Mouse (Mus musculus): ENCODE measurements at regions not wholly inside any gene's neighbourhood (a gene's known extent, or its start where the extent isn't known, plus 50 kb on each side); places are given as distances from the start of the nearest gene placed in this dataset.
"Not testable (repeated sequence)": the region's sequence is repeated elsewhere in the genome, so short reads cannot be mapped to it uniquely, and the experiment has no call there.

DNA sequence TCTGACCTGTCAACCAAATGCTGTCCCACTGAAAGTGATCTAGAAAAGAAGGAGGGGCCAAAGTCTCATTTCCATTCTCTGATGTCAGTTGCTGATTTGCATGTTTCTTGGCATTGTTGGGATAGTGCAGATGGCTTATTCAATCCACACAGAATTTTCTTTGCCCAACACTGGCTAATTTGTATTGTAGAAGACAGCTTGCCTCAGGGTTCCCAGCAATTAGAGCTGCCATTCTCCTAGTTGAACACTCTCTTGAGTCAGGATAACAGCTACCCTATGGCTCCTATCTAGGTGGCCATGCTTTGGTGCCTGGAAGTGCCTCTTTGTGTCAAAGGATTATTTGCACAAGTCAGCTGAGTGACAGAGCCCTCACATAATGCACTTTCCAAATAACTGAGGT lies 569.0 kb downstream of the Lrriq3 start:
- intact Hi-C loops (cut with DNase I) = no loop called here
- no peak for DNase-seq (ENCODE audit: low spot score in 2 of 2)

DNA sequence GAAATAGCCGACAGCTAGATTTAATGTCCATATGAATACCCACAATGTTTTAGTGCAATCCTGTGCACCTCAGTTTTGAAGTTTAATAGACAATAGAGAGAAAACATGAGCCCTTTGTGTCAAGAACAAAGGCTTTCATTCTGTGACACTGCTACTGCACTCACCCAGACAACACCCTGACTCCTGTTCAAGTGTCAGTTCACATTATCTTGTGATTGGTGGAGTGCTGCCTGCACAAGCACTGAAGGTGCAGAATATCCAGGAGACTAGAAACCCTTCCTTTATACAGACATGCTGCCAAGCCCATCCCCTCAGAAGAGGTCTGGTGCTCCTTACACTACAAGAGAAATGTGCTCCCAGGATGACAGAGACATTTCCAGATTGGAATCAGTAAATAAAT lies 579.3 kb downstream of the Lrriq3 start:
- no peak for DNase-seq (ENCODE audit: low spot score in 2 of 2)
- intact Hi-C loops (cut with DNase I) = no loop called here

DNA sequence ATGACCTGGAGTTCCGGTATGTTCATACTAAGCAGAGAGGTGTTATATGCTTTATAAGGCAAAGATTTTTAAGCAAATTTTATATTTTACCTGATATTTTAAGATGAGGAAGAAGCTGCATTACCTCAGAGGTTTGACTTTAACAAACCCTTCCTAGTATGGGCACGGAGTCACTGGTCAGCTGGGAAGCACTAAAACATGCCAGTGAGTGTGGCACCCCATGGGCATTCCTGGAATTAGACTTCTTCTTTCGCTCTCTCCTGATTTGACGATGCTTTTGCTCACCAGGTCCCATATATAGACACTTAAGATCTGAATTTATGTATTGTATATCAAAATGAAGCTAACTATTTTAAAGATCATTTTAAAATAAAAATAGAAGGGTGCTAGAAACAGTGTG lies 587.0 kb downstream of the Lrriq3 start:
- intact Hi-C loops (cut with DNase I) = no loop called here
- DNase-seq (ENCODE audit: low spot score in 2 of 2) = no peak

DNA sequence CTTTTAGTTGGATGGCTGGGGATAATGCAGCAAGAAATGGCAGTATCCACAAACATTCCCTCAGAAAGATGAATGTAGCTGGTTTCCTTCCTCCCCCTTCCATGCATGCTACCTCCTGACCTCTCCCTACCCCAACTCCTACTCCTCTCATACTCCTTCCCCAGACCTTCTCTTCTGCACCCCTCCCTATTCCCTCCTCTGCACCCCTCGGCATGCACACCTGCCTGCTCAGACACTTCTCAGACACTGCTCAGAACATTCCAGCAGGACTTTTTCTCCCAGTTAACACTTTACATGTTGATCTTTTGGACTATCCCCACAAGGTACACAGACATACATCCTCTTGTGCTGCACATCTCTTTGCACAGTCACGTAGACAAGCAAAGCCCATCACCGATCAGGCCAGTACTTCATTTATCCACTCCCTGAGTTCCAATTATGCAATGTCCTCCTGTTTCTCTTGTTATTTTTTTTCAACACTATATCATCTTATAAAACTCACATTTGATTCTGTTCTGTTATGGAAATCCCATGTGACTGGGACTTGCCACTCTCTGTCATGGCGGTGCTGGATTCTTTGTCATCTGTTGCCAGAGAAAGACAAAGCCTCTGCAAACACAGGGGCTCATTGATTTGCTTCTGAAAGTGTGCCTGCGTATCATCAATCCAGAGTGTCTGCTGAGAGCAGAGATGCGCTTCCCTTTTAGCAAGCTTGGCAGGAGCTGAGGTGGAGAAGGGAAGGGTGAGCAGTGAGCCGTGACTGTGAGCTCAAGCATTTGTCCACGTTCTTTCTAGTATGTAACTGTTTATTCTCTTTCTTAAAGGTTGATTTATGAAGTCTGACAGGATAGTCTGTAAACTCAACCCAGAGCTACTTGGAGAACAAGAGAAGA lies 589.9 kb downstream of the Lrriq3 start:
- no peak for DNase-seq (ENCODE audit: low spot score in 2 of 2)
- intact Hi-C loops (cut with DNase I) = no loop called here

DNA sequence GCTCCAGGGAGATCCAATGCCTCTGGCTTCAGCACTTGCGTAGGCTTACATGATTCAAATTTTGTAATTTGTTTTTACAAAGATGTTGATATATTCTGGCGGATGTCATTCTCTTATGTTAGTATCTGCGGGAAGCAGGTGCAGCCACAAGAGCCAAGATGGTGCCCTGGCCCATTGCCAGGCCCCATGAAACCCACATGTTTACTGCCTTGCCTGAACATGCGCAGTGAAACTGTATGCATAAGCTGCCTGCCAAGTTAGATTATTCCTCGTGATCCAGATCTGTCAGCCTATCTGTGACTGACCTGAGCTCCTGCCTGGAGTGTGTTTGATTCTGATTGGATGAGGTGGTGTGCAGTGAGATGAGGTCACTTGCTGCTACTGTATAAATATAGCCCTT lies 595.1 kb downstream of the Lrriq3 start:
- DNase-seq (ENCODE audit: low spot score in 2 of 2) = no peak
- intact Hi-C loops (cut with DNase I) = no loop called here

DNA sequence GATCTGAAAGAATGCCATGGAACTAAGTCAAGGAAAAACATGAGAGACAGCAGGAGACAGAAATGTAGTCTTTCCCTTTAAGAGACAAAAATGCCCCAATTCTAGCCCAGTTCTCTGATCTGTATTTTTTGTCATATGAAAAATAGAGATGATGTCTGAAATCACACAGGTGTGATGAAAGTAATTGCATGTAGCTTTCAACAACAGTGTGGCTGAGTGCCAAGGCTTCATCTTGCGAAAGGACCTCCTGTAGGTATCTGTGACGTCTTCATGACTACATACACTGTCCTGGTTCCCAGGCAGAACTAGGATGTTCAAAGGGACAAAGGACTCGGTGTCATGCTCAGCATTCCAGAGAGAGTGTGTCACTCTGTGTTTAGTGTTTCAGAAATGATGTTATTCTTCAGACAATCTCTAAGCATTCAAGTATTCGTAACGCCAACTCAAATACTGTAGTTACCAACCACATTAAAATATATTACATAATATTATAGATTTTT lies 629.8 kb downstream of the Lrriq3 start:
- intact Hi-C loops (cut with DNase I) = no loop called here
- DNase-seq (ENCODE audit: low spot score in 2 of 2) = no peak

DNA sequence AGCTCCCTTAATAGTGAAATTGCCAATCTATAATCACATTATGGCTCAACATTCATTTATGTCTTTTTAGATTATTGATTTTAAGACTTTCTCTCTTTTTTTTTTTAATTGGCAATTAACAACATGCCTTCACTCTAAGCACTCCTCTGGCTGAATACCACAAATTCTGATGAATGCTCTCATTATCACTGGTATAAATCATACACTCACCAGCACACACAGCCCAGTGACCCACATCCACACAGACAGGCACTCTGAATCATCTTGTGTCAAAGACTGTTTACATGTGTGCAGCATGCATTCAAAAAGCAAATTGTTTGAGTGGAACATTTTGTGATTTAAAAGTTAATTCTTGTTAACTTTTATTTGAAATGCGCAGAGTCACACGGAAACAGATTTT lies 649.2 kb downstream of the Lrriq3 start:
- DNase-seq (ENCODE audit: low spot score in 2 of 2) = no peak
- intact Hi-C loops (cut with DNase I) = no loop called here

DNA sequence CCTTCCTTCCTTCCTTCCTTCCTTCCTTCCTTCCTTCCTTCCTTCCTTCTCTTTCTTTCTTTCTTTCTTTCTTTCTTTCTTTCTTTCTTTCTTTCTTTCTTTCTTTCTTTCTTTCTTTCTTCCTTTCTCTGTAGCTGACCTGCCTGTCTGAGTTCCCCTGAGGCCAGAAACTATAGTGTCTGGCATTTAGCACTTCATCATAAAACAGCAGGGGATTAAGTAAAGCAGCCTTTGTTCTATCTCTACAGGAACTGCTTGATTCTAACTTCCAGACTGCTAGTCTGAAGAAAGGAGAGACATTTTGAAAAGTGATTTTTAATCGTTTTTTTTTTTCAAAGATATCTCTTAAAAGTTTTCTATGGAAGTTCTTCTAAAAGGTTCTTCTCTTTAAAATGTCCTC lies 653.4 kb downstream of the Lrriq3 start:
- DNase-seq (ENCODE audit: low spot score in 2 of 2); intact Hi-C loops (cut with DNase I): not testable (repeated sequence)

DNA sequence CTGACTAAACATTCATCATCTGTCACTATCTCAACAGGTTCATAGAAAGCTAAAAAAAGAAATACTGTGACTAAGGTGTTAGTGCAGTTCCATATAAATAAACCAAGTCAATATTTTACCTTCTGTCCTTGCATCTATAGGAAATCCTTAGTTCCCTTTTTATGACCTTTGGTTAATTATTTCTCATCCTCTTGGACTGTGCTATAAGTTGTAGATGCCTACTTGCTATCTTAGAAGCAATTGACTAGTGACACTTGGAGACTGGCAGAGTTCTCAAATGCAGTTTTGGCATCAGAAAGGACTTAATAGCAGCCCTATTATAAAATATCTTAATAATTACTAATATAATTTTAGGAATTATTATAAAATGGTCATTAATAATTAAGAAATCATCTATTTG lies 654.3 kb downstream of the Lrriq3 start:
- intact Hi-C loops (cut with DNase I) = no loop called here
- no peak for DNase-seq (ENCODE audit: low spot score in 2 of 2)

DNA sequence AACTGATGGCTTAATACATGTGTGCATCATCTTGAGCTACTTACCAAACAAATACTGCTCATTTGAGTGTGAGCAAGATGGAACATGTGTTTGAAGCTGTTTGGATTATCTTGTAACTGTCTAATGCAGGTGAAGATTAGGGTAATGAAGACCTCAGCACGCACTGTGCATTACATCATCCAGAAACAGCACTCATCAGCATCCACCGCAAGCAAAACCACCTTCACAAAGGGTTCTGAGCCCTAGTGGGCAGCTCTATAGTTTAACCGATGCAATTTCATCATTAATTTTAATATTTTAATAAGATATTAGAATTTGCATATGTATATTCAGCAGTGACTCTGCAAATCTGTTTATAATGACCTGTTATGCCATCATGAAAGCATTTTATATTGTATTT lies 664.1 kb downstream of the Lrriq3 start:
- intact Hi-C loops (cut with DNase I) = no loop called here
- DNase-seq (ENCODE audit: low spot score in 2 of 2) = no peak

DNA sequence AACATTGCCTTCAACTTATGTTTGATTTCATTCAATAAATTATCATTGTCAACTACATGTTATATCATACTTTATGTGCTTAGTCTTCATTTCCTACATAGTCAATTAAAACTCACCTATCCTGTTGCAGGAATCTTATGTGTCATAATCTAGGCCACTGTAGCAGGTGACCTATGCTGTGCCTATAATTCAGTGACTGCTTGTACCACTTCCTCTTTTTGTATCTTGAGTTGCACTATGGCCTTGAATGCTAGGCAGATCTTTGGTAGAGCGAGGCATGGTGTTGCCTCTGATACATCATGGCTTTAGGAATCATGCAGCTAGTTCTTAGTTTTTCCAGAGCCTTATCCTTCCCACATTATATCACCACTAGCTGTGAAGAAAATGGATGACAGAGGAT lies 682.8 kb downstream of the Lrriq3 start:
- intact Hi-C loops (cut with DNase I) = no loop called here
- DNase-seq (ENCODE audit: low spot score in 2 of 2) = no peak

DNA sequence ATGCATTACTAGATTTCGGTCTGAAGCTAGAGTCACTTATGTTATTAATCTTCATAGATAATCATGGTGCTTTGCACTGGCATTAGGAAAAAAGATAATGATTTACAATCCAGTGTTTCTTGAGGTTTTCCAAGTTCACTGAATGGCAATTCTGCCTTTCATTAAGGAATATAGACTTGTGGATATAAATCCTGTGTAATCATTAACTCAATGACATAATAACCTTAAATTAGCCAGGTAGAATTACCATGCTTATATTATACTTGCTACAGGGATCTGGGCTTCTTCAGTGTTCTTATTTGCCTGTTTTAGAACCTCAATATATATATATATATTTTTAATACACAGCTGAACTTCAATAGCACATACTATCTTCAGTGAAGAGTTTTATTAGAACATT lies 683.8 kb downstream of the Lrriq3 start:
- no peak for DNase-seq (ENCODE audit: low spot score in 2 of 2)
- intact Hi-C loops (cut with DNase I) = no loop called here

DNA sequence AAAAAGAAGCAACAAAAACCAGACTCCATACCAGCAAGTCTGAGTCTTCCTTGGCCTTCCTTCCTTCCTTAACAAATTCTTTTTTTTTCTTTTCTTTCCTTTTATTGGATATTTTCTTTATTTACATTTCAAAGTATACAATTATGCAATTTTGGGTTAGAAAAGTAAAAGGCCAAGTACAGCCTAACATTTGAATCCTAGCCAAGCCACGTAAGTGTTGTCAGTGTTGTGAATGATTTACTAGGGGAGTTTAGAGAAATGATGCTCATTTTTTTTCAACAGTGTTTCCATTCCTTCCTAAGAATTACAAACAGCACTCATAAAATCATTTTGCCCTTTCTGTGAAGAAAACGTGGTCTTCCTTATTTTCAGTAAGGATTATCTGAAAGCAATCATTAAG lies 722.5 kb downstream of the Lrriq3 start:
- DNase-seq (ENCODE audit: low spot score in 2 of 2) = no peak
- intact Hi-C loops (cut with DNase I) = no loop called here

DNA sequence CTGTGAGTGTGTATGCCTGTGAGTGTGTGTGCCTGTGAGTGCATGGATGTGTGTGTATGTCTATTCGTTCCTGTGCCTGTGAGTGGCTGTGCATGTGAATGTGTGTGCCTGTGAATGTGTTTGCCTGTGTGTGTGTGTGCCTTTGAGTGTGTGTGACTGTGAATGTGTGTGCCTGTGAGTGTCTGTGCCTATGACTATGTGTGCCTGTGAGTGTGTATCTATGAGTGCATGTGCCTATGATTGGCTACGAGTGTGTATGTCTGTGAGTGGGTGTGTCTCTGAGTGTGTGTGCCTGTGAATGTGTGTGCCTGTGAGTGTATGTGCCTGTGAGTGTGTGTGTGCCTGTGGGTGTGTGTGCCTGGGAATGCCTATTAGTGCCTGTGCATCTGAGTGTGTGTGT lies 731.6 kb downstream of the Lrriq3 start:
- no peak for DNase-seq (ENCODE audit: low spot score in 2 of 2)
- intact Hi-C loops (cut with DNase I) = loop anchor here (10.0 kb wide), 1 partner anchor 640 kb away; no protein-coding TSS in a partner anchor

DNA sequence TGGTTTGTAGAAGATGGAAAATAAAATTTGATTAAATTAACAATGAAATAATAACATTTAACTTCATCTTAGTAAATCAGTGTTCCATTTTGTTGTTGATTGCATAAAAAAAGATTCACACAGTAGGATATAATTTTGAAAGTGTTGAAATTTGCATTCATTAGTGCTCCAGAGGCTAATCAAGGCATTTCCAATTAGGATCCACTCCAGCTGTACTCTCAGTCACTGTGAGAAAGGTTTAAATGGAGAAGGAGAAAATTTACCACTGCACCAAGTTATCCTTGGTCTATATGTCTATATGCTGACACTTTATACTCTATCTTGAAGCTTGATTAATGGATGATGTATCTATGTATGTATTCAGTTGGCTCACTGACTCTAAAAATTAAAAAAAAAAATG lies 695.3 kb upstream of the Negr1 start:
- intact Hi-C loops (cut with DNase I) = no loop called here

DNA sequence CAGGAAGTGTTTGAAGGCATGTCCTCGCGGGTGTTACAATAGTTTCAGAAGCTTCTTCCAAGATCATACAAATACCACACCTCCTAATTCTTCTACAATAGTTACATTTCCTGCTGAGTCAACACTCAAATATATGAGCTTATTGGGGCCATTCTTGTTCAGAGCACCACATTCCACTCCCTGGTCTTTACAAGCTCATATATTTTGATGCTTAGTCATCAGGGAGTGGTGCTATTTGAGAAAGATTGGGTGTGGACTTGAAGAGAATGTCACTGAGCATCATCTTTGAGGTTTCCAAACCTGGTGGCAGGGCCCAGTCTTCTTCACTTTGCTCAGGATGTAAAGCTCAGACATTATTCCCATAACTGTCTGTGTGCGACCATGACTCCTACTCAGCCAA lies 685.9 kb upstream of the Negr1 start:
- intact Hi-C loops (cut with DNase I) = no loop called here
- no peak for DNase-seq (ENCODE audit: low spot score in 2 of 2)

More for the DNA sequence above, 695.3 kb upstream of the Negr1 start:
- DNase-seq (ENCODE audit: low spot score in 2 of 2) = no peak

DNA sequence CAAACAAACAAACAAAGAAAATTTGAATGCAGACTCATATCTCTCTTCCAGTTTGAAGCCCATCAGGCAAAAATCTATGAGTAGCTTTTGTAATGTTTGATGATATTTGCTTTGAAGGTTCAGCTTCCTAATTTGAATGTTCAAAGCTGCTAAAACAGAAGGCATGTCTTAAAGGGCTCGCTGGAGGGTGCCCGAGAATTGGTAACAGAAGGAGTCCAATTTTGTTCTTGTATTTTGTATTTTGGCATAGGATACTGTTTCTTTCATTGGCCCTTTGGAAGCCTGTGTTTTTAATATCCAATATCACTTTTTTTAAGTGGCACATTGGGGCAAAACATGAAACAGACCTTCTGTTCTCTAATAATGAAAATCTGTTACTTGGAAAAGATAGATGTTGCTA lies 683.2 kb upstream of the Negr1 start:
- DNase-seq (ENCODE audit: low spot score in 2 of 2) = no peak
- intact Hi-C loops (cut with DNase I) = no loop called here

DNA sequence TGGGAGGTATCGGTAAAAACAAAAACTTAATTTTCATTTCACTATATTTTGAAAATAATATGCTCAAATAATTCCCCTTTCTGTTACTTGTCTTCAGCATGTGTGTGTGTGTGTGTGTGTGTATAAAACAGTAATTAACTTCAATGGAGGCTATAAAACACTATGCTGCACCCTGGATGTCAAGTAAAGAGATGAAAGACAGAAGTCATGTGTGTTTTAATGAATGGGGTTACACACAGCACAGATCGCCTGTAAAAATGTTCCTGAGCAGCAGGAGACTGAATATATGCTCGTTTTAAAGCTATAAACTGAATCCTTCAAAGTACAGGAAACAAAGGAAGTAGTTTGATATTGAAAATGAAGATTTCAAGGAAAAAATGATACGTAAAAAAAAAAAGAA lies 680.9 kb upstream of the Negr1 start:
- intact Hi-C loops (cut with DNase I) = no loop called here
- DNase-seq (ENCODE audit: low spot score in 2 of 2) = no peak

DNA sequence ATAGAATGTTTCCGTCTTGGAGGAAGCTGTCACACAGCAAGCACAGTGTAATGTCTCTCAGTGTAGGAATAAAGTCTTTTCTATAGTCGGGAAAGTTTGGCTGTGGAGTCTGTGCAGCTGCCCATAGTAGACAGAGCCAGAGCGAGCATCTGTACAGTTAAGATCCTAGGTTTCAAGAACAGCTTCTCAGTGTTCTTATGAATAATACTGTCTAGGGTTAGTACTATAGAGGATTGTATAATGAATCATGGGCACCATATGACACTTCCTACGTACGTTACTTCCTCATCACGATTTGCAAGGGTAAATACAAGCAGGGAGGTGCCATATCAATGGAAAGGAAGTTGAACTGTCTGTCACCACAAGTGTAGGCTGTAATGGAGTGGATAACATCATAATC lies 645.6 kb upstream of the Negr1 start:
- DNase-seq (ENCODE audit: low spot score in 2 of 2) = peak; percentile 10 to 76
- intact Hi-C loops (cut with DNase I) = no loop called here

DNA sequence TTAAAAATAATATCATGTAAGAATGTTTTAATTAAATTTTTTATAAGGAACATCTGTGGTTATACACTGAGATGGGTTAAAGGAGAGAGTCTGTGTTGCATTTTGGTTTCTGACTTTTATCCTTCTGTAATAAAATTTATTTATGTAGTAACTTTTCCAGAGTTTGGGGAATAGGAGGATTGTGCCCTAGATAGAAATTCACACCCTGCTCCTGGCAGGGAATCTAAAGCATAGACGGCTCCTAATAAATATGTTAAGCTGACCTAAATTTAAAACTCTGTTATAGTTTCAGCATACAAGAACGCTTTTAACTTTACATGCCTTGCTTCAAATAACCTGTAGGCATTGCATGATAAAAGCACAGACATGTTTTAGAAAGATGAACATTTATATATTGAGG lies 618.7 kb upstream of the Negr1 start:
- intact Hi-C loops (cut with DNase I) = no loop called here
- no peak for DNase-seq (ENCODE audit: low spot score in 2 of 2)

DNA sequence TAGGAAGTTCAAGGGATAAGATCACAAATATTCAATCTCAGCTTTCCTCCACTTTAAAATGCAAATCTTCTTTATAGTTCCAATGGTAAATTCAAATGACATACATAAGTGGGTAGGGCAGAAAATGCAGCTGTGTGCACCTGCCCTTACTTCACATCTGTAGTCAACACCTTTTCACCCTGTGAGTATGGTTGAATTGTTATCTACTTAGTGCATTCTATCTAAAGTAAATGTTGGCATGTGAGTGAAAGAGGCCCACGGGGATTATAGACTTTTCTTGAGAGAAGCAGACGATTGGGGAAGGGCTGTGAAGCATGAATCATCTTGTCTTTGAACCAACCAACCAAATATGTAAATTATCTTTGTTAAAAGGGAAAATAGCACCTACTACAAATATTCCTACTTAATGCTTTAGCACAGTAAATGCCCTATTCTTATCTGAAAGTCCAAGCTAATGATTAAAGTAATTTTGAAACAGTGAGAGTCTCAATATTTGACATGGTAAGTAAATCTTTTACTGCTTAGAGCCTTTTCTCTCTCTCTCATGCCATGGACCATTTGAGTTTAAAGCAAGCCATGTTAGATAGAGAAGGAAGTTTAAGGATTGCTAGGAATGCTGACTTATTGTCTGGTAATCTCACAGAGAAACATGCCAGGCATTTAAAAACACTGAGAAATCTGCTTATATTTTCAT lies 617.4 kb upstream of the Negr1 start:
- intact Hi-C loops (cut with DNase I) = no loop called here

More for the DNA sequence above, 617.4 kb upstream of the Negr1 start:
- DNase-seq (ENCODE audit: low spot score in 2 of 2) = no peak

Data from left cerebral cortex, postnatal 25 days (tissue).